Mouse (Mus musculus) spleen, postnatal 14 days (tissue): ENCODE measurements around the gene Prrc2a.

Experiments
- DNase-seq, 2 experiments: peaks; one replicate each; pipeline ENCODE4 v3.0.0; 2021 to 2022; ENCODE audit warnings: low spot score in 2 of 2

The Prrc2a gene

DNA sequence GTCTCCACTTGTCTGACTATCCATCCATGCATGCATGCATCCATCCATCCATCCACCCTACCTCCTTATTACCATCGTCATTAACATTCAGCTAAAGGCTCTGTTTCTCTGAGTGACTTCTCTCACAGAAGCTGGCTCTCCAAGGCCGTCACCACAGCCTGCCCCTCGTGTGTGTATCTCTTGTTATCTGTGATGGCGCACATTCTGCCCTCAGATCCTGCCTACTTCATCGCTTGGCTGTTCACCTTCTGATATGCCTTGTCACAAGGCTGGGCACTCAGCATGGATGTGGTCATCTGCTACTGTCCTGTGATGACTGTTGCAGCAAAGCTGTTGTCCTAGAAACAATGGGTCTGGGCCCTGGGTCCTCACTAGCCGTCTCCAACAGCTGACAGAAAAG, 59.9 kb downstream of the Prrc2a start:
- DNase-seq, result no peak

- no peak for DNase-seq
These were observed 60.6 kb downstream of the Prrc2a start for GRCm38 (mm10) chr17:35104079-35104478.

DNA sequence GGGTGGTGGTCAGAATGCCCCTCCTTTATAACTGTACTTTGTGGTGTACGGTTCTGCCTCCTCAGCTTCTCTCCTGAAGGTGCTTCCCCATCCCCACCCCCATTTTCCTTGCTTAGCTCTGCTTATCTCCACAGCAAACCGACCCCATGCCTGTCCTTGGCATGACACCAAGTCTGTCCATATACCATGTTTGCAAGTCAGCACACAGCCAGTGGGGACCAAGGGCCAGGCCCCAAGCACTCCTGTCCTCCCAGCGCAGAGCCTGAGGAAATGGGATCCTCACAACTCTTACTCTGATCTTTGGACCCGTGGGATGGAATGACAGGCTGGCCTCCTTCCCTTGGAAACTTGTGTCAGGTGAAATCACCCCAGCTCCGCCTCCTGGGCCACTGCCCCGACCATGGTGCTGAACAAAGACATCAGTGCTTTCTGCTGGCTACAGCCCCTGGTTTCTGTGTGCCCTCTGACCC, 61.4 kb downstream of the Prrc2a start:
- no peak for DNase-seq

DNA sequence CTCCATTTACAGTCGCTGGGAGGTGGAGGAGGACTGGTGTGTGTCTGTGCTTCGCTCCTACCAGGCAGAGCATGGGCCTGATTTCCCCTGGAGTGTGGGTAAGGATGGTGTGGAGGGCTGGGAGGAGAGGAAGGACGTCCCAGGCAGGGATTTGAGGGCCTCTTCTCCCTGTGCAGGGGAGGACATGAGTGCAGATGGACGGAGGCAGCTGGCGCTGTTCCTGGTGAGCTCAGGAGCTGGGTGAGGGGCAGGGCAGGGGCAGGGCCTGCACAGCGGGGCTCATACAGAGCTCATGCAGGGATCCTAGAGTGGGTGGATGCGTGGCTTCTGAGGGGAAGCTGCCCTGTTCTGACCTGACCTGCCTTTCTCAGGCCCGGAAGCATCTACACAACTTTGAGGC, 62.4 kb downstream of the Prrc2a start:
- DNase-seq, result no peak

- DNase-seq, result no peak
These were observed 63.5 kb downstream of the Prrc2a start for GRCm38 (mm10) chr17:35101161-35101560.

DNA sequence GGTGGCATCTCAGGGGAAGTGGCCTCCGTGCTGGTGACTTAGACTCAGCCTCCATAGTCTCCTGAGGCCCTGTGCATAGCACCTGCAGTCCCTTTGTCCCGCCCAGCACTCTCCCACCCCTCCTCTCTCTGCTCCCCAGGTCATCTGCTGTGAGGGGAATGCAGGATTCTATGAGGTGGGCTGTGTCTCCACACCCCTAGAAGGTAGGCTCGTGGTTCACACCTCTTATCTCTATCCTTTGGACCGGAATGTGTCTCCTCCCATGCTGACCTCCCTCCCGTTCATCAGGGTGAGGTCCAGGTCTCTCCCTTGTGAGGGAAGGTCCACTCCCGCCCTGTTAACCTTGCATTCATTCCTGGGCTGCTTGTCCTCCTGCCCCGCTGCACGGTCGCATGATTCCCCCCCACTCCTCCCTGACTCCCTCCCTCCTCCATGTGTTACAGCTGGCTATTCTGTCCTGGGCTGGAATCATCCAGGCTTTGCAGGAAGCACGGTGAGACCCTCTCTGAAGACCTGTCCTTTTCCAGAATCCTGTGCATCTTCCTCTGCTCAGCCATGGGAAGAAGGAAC, 64.4 kb downstream of the Prrc2a start:
- no peak for DNase-seq
